Mouse (Mus musculus) gonadal fat pad, adult 2 months (tissue): Measurements from ENCODE around the gene Col6a3. TPM values are rescaled to one million over a fixed set of nuclear protein-coding genes. Genes with fewer than 3 reads are reported as not detected.

ENCODE experiments used
- DNase-seq: peaks from one replicate; pipeline ENCODE4 v3.0.0-alpha.2; 2012; ENCODE audit warnings: low read depth
- polyA plus RNA-seq: library from polyadenylated mRNA; depleted of rRNA; stranded (reverse); fragments of >200 nt; gene quantifications from 2 replicates; pipeline ENCODE4 v1.2.3, GENCODE M21; 2012

Col6a3 gene
- polyA plus RNA-seq, 1 experiment, result 56.5 TPM

DNA sequence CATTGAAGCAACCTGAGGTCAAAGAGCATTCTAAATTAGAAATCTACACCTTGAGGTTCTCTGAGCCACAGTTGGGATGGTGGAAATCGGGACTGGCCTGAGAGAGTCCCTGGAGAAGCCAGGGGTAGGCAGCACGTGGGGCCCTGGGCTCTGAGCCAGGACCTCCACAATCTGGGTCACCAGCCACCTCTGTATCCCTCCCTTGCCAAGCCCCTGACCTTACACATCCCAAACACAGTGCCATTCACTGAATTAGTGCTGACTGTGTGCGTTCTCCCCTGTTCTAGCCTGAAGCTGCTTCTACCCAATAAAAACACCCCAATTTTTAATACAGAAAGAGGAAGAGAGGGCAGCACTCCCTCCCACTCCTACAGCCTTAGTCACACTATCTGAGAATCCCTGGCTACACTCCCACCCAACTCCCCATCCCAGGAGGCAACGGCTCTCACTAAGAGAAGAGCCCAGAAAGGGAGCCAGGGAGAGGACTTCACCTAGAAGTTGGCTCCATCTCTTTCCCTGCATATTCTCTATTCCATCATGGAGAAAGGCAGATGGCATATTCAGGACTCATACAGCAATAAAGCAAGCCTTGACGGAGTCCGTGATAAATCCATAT lies 46.4 kb downstream of the Col6a3 start:
- no peak for DNase-seq

DNA sequence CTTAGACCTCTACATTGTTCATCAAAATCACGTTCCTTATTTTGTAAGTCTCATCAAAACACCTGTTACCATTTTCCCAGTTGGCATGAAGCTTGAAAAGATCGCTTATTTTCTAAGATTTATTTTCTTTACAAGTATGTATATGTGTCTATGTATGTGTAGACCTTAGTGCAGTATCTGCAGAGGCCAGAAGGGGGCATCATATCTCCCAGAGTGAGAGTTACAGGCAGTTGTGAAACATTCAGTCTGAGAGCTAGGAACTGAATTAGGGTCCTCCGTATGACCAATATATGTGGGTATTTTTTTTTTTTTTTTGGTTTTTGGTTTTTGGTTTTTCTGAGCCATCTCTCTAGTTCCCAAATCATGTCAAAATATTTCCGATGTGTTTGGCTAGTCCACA lies 50.4 kb downstream of the Col6a3 start:
- DNase-seq, result no peak

DNA sequence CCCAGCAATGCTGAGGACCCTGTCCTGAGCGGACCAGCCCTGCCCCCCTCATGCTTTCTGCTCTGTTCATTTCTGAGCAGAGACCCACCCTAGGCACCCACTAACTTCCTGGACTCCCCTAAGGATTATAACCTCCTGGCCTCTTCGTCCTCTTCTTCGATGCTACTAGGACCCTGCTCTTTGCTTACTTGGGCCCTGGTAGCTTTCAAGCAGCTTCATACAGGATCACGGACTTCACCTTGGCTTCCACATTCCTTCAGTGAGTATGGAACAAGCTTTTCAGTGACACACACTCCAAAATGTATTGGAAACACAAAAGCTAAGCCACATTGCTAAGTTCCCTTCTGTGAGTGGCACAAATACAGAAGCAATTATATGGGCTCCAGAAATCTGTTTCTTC lies 52.8 kb downstream of the Col6a3 start:
- no peak for DNase-seq

- DNase-seq, result no peak
These were observed 54.3 kb downstream of the Col6a3 start for GRCm38 (mm10) chr1:90789506-90789905.

DNA sequence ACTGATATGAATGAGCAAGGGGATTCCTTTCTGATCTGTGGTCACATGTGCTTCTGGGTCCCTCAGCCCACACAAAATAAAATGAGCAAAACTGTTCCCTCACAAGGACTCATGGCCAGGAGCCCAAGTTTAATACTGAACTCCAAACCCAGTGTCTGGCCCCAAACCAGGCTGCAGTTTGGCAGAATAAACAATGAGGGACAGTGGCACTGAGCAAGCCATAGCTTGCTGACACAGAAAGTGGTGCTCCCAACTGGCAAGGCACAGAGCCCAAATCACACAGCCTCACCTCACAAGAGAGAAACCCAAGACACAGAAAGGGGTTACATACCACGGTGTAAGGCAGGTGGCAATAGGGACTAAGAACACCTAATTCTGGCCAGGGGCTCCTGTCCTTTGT lies 63.3 kb downstream of the Col6a3 start:
- no peak for DNase-seq

- DNase-seq, result peak; percentile 72
These were observed 64.7 kb downstream of the Col6a3 start for GRCm38 (mm10) chr1:90779072-90779471.

DNA sequence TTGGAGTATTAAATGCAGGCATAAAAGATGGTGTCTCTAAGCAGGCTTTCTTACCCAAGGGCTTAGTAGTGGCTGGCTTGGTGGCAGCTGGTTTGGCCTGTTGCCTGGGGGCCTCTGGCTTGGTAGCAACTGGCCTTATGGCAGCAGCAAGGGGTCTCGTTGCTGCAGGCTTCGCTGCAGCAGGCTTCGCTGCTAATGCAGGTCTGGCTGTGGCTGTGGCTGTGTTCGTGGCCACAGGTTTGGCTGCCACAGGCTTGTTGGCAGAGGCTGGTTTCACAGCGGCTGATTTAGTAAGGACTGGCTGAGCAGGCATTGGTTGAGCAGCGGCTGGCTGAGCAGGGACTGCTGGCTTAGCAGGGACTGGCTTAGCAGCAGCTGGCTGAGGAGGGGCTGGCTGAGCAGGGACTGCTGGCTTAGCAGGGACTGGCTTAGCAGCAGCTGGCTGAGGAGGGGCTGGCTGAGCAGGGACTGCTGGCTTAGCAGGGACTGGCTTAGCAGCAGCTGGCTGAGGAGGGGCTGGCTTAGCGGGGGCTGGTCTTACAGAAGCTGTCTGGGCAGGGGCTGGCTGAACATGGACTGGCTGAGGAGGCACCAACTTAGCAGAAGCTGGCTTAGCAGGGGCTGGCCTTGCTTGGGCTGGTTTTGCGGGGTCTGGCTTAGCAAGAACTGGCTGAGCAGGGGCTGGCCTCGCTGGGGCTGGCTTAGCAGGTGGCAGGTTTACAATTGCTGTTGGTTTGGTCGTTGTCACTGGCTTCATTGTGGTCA lies 68.1 kb downstream of the Col6a3 start:
- no peak for DNase-seq

DNA sequence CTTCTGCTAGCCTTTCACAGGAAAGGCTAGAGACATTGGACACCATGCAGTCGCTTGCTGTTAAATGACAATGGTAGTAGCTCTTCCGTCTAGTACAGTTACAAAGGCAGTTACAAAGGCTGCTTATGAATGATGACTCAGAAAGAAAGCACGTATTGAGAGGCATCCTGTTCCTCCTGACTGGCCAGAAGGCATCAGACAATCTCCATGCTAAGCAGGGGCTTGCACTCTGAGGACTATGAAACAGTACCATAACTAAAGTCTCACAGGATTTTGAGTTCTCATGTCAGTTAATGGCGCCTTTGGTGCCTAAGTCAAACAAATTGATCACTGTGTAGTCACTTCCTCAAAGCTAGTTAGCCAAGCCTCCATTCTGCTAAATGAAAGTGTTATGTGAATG lies 72.6 kb downstream of the Col6a3 start:
- DNase-seq, result no peak

GRCm38 (mm10) chr1:90770027-90770426 lies 73.7 kb downstream of the Col6a3 start:
- DNase-seq, result no peak

GRCm38 (mm10) chr1:90769301-90769700 lies 74.5 kb downstream of the Col6a3 start:
- no peak for DNase-seq

DNA sequence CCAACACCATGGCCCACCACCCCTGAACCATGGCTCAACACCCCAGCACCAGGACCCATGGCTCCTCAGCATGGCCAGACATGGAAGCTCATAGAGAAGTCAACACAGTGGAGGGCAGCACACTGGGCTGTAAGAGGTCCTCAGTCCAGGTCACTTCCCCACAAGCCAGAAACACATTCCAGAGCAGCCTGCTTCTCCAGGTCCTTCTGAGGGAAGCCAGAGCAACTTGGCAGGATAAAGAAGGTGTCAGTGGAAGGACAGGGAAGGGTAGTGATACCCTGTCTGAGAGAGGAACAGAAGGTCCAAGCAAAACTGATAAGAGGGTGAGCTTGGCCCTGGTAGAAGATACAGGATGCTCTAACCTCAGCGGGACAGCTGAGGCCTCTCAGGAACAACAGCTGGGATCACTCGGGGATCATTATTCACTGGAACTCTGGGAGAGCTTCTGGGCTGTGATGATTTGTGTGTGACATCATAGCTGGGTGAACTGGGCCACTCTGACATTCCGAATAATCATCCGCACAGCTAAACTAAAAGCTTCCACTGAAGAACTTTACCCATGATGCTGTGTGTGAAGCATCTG lies 85.6 kb downstream of the Col6a3 start:
- no peak for DNase-seq

- DNase-seq, result no peak
These were observed 89.8 kb downstream of the Col6a3 start for GRCm38 (mm10) chr1:90753869-90754563.

DNA sequence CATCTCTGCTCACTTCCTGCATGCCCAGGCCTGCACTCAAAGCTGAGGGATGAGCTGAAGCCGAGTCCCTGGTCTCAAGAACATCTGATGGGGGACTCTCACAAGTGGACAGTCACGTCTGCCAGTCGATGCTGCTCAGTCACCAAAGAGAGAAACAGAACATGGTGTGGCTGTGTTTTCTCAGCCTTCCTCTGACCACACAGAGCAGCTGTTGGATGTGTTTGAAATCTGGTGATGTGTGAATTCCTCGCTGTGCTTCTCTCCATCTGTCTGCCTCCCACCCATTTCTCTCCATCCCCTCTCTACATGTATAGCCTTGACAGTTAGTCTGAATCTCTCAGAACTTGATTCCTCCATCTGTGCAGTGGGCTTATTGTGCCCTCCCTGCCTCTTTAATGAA lies 92.5 kb downstream of the Col6a3 start:
- no peak for DNase-seq

DNA sequence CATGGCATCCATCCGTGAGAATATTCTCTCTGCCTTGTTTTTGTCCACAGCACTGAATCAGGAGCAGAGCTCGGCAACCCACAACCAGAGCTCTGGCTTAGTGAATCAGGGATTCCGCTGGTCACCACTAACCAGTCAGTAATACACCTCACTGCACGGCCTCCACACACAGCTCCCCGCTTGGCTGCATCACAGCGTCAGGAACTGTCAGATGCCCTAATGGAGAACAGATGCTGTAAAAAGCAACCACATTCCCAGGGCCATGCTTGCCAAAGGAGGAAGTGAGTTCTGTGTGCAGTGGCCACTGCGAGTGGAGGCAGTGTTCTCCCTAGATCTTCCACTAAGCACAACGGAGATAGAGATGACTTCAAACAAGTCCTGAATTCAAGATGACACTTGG lies 93.6 kb downstream of the Col6a3 start:
- DNase-seq, result no peak

DNA sequence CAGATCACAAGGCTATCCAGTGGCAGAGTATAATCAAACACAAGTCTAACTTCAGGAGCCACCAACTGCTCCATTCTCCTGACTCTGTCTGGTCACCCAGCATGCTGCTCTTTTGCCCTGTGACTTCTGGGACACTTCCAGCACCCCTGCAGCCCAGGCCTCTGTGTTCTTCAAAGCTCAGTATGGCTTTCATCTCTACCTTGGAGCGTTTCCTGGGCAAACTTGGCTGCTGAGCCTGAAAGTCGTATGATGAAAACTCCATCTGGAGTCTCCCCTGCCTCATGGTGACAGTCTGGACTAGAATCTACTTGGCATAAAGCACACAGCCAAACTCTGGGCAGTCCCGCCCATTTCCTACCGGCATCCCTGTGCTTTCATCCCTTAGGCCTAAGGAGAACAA lies 95.2 kb downstream of the Col6a3 start:
- DNase-seq, result no peak

GRCm38 (mm10) chr1:90743941-90744386 lies 99.8 kb downstream of the Col6a3 start:
- DNase-seq, result no peak

GRCm38 (mm10) chr1:90743445-90743844 lies 100.3 kb downstream of the Col6a3 start:
- no peak for DNase-seq

DNA sequence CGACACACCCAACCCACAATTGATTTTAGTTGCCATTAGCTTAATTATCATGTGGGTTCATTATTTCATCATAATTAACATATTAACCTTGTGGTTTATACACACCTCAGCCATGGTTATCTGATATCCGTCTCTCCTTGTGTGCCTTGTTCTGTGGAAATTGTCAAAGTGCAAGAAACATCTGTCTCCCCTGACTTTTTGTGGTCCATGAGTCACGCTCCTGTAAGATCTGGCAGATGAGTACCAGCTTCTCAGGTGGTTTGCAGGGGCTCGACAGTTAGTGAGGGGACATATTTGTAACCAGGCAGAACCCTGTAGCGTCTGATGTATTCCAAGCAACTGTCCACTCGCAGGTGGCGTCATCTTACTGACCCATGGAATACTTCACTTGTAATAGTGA lies 101.1 kb downstream of the Col6a3 start:
- no peak for DNase-seq

GRCm38 (mm10) chr1:90740216-90741170 lies 103.3 kb downstream of the Col6a3 start:
- no peak for DNase-seq

DNA sequence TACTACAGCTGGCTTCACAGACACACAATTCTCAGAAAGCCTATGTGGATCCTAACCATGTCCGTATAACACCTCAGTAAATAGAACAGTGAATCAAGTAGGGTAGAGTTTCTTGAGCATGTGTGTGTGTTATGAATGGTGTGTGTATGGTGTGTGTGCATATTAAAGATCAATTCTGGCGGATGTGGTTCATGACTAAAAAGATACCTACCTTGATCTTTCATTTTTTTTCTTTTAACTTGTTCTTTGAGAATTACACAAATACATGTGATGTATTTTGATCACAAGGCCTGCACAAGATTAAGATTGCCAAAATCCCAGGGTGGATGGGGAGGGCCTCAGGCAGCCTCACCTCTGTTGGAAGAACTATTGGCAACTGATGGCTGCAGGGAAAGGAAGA lies 104.9 kb downstream of the Col6a3 start:
- DNase-seq, result no peak

GRCm38 (mm10) chr1:90729466-90729865 lies 114.3 kb downstream of the Col6a3 start:
- no peak for DNase-seq
